Mouse (Mus musculus) heart, embryonic 10.5 days (tissue): Measurements from ENCODE around the gene Wdr43. TPM values are rescaled to one million over a fixed set of nuclear protein-coding genes. Genes with fewer than 3 reads are reported as not detected.

Experiments
- polyA plus RNA-seq: library from polyadenylated mRNA; unstranded; fragments of >200 nt; fragmentation: Nextera tagmentation; extraction: Ambion mirVana; gene quantifications from 2 replicates; pipeline ENCODE4 v1.2.1, GENCODE M21; 2016

Wdr43 gene
- polyA plus RNA-seq, 1 experiment from 2014 or later: 91.9 TPM

Other genes with a start within 250 kb of the Wdr43 start
- 3.8 TPM in 2 replicates for gene Gm4707, start 156.0 kb upstream of the Wdr43 start, polyA plus RNA-seq
- 46.8 and 62.3 TPM in 2 replicates for gene Smchd1, start 140.6 kb upstream of the Wdr43 start, polyA plus RNA-seq
- 46.3 and 49.0 TPM in 2 replicates for gene Ndc80, start 89.0 kb upstream of the Wdr43 start, polyA plus RNA-seq
- 0.48 and 0.57 TPM in 2 replicates for gene Spdya, start 63.8 kb upstream of the Wdr43 start, polyA plus RNA-seq
- 1.9 and 3.6 TPM in 2 replicates for gene Togaram2, start 57.4 kb downstream of the Wdr43 start, polyA plus RNA-seq
- gene Pcare, start 137.0 kb downstream of the Wdr43 start, polyA plus RNA-seq: 0.03 TPM in 1 of 2 replicates, not detected in the other
- 13.9 and 27.9 TPM in 2 replicates for gene Clip4, start 152.6 kb downstream of the Wdr43 start, polyA plus RNA-seq